ENCODE assay signal across 9 mouse cellular contexts in the genomic region with DNA sequence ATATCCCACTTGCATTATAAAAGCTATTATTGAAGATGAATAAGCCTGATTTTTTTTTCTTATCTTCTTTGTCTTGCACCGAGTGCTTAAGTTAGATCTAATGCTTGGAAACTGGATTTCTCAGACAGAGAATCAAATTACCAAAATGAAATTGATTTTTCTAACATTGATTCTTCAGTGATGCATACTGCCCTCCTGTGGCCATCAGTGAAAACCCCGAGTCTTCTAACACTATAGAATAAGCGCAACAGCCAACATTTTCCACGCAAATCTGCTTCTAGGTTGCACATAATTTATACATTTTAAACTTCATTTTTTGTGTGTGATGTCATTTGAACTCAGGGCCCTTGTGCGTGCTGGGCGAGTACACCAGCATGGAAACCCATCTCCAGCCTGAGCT. TPM values are rescaled to one million over a fixed set of nuclear protein-coding genes. Genes with fewer than 3 reads are reported as not detected.
DNase-seq lines count a peak whose midpoint lies in the region; ATAC-seq and TF ChIP-seq lines count a peak whose summit lies in the region.
"Had no signal": no experiment of that assay in that cellular context is flagged by ENCODE, and none has a peak within 500 bp of the region (broad histone marks: within the 10 kb centered on the region; RNA-seq: fewer than 3 reads in every experiment).

No protein-coding gene starts in this region.

- H3K4me1 ChIP-seq in neural tube, embryonic 11.5 days (ENCODE audit: control insufficient read depth, insufficient read depth, low read length), result no peaks in the 10 kb centered on the region
- no peaks in the 10 kb centered on the region for H3K4me1 ChIP-seq in hindbrain, postnatal 0 days (ENCODE audit: insufficient read depth, low read length)
- H3K4me1 ChIP-seq in neural tube, embryonic 15.5 days, result no peaks in the 10 kb centered on the region
- H3K4me1 ChIP-seq: neural tube, embryonic 12.5 days had no signal

- no peaks in the 10 kb centered on the region for H3K27me3 ChIP-seq in neural tube, embryonic 11.5 days (ENCODE audit: control insufficient read depth, insufficient read depth, low read length)
- H3K27me3 ChIP-seq in hindbrain, postnatal 0 days (ENCODE audit: insufficient read depth, low read length), result no peaks in the 10 kb centered on the region
- H3K27me3 ChIP-seq in neural tube, embryonic 15.5 days (replicated peaks), result no peaks in the 10 kb centered on the region
- H3K27me3 ChIP-seq: neural tube, embryonic 12.5 days had no signal

- H3K9ac ChIP-seq in neural tube, embryonic 11.5 days (ENCODE audit: low read length), result no peak overlapping the region
- H3K9ac ChIP-seq in hindbrain, postnatal 0 days (replicated peaks; ENCODE audit: low read length), result no peak overlapping the region
- no peak overlapping the region for H3K9ac ChIP-seq in neural tube, embryonic 15.5 days (replicated peaks)
- H3K9ac ChIP-seq: neural tube, embryonic 12.5 days had no signal

- no peak overlapping the region for H3K27ac ChIP-seq in neural tube, embryonic 11.5 days (ENCODE audit: low read depth, low read length)
- 0 out of 2 replicates have a peak overlapping the region, but pooled peaks have one; percentile 32 for H3K27ac ChIP-seq in hindbrain, postnatal 0 days
- no peak overlapping the region for H3K27ac ChIP-seq in neural tube, embryonic 15.5 days (replicated peaks)
- H3K27ac ChIP-seq: neural tube, embryonic 12.5 days had no signal

- TF ChIP-seq CTCF in hindbrain, postnatal 0 days (IDR thresholded peaks at IDR 0.05; ENCODE audit: low read depth), result peak; percentile 73

- no peaks in the 10 kb centered on the region for H3K9me3 ChIP-seq in neural tube, embryonic 11.5 days (ENCODE audit: control insufficient read depth, low read length)
- no peaks in the 10 kb centered on the region for H3K9me3 ChIP-seq in hindbrain, postnatal 0 days (ENCODE audit: low read length)
- no peaks in the 10 kb centered on the region for H3K9me3 ChIP-seq in neural tube, embryonic 15.5 days (replicated peaks)
- H3K9me3 ChIP-seq: neural tube, embryonic 12.5 days had no signal

- H3K4me2 ChIP-seq in neural tube, embryonic 11.5 days (ENCODE audit: low read depth), result no peak overlapping the region
- H3K4me2 ChIP-seq in hindbrain, postnatal 0 days (ENCODE audit: low read depth, low read length), result no peak overlapping the region
- H3K4me2 ChIP-seq in neural tube, embryonic 15.5 days, result no peak overlapping the region
- H3K4me2 ChIP-seq: neural tube, embryonic 12.5 days had no signal

- ATAC-seq in neural tube, embryonic 11.5 days (ENCODE audit: insufficient read depth, low FRiP score, low TSS enrichment), result no peak
- no peak for ATAC-seq in hindbrain, postnatal 0 days
- 0 out of 2 replicates have a peak, but pooled peaks have one; percentile 21 for ATAC-seq in neural tube, embryonic 15.5 days (ENCODE audit: low FRiP score)

- peak; percentile 4 to 34 for DNase-seq in heart, adult 18-20 months
- DNase-seq in heart, adult 9 months (ENCODE audit: low spot score in 2 of 2), result no peak
- peak; percentile 46 for DNase-seq in neural tube, embryonic 11.5 days (ENCODE audit: low spot score)
- no peak for DNase-seq in neural tube, embryonic 10.5 days (ENCODE audit: extremely low spot score, low spot score)
- DNase-seq in adrenal gland, postnatal 14 days, result peak; percentile 28
- peak; percentile 74 for DNase-seq in hindbrain, postnatal 0 days (ENCODE audit: low spot score)
- DNase-seq in T-cell, adult 2 months (ENCODE audit: low spot score), result no peak

- no peak overlapping the region for H3K4me3 ChIP-seq in neural tube, embryonic 11.5 days (ENCODE audit: low read depth, low read length)
- H3K4me3 ChIP-seq in hindbrain, postnatal 0 days (ENCODE audit: low read length), result no peak overlapping the region
- H3K4me3 ChIP-seq in neural tube, embryonic 15.5 days (replicated peaks), result no peak overlapping the region
- H3K4me3 ChIP-seq: neural tube, embryonic 12.5 days had no signal

- H3K36me3 ChIP-seq in neural tube, embryonic 11.5 days (ENCODE audit: control insufficient read depth, insufficient read depth, low read length), result no peaks in the 10 kb centered on the region
- peaks cover 7% of the 10 kb centered on the region; the same call in 1 of the 2 replicates for H3K36me3 ChIP-seq in hindbrain, postnatal 0 days (ENCODE audit: insufficient read depth, low read length)
- peaks cover 30% of the 10 kb centered on the region for H3K36me3 ChIP-seq in neural tube, embryonic 15.5 days

- WGBS in neural tube, embryonic 11.5 days, result 46% methylated on average over 6 of the region's 6 CpGs
- 43% methylated on average over 6 of the region's 6 CpGs for WGBS in hindbrain, postnatal 0 days
- 44% methylated on average over 6 of the region's 6 CpGs for WGBS in neural tube, embryonic 15.5 days

RNA-seq across cellular contexts. Expression of a gene that starts 20.3 kb away (rescaled TPM):
- total RNA-seq in heart, adult 18-20 months (2021), result 1 to 10 TPM; 1.1 to 1.6 TPM
- 27.8 and 31.1 TPM in 2 replicates for polyA plus RNA-seq in neural tube, embryonic 11.5 days (2014; fragmentation: Nextera tagmentation; extraction: Ambion mirVana)
- total RNA-seq in adrenal gland, postnatal 14 days (2021), result 5.2 TPM in 2 replicates
- total RNA-seq in hindbrain, postnatal 0 days (2014; rRNA removed), result 52.7 and 67.4 TPM in 2 replicates
- polyA plus RNA-seq in hindbrain, postnatal 0 days (2015; fragmentation: Nextera tagmentation; extraction: Ambion mirVana), result 8.6 and 10.5 TPM in 2 replicates
- polyA plus RNA-seq in neural tube, embryonic 15.5 days (2015; fragmentation: Nextera tagmentation; extraction: Ambion mirVana), result 12.2 and 14.1 TPM in 2 replicates

Comparison
In these comparisons a context has a peak if more than half of its experiments do, and no peak if none do; other contexts are left out.
1. DNase-seq: peak in heart, adult 18-20 months (2 of 2), neural tube, embryonic 11.5 days (single experiment), adrenal gland, postnatal 14 days (single experiment) and hindbrain, postnatal 0 days (single experiment); none in heart, adult 9 months (0 of 2), neural tube, embryonic 10.5 days (single experiment) and T-cell, adult 2 months (single experiment).